Mouse (Mus musculus): ENCODE data around the gene Nek1.

GRCm38 (mm10) chr8:60992561-60992909, 460 bp upstream of the Nek1 start:
- TF ChIP-seq POLR2A (IDR thresholded peaks at IDR 0.05; ENCODE audit: control insufficient read depth, extremely low read depth, insufficient read depth, low read length, poor library complexity) (no peak), CTCF (IDR thresholded peaks at IDR 0.05; ENCODE audit: borderline replicate concordance, control insufficient read depth, extremely low read depth, insufficient read depth, low read length, poor library complexity) (no peak)
